Mouse (Mus musculus) G1E-ER4 (cell line): ENCODE measurements around the gene Idh3g. TPM values are rescaled to one million over a fixed set of nuclear protein-coding genes. Genes with fewer than 3 reads are reported as not detected.

ENCODE experiments used
- GATA1 ChIP-seq: IDR thresholded peaks from one replicate; pipeline ENCODE4 v1.8.0; 2012; ENCODE audit warnings: low read length, inconsistent platforms
- polyA plus RNA-seq: library from polyadenylated mRNA; stranded (reverse); fragments of >175 nt; gene quantifications from 2 replicates; pipeline ENCODE4 v1.2.3, GENCODE M21; 2012

Gene Idh3g
- 31.6 and 36.9 TPM in 2 replicates for polyA plus RNA-seq

GRCm38 (mm10) chrX:73786364-73787224, at the start of gene Idh3g, which contains the start of gene Ssr4:
Gene Idh3g (minus strand): TSS chrX:73786897.
Gene Ssr4 (plus strand): TSS chrX:73787028.
- TF ChIP-seq GATA1 = no peak

- no peak for TF ChIP-seq GATA1
Measured at GRCm38 (mm10) chrX:73835731-73836130, 49.0 kb upstream of the Idh3g start.

GRCm38 (mm10) chrX:73824185-73825151, 37.8 kb upstream of the Idh3g start, which contains the start of gene Pdzd4:
Gene Pdzd4 (minus strand): TSS chrX:73824969.
- TF ChIP-seq GATA1 = no peak

DNA sequence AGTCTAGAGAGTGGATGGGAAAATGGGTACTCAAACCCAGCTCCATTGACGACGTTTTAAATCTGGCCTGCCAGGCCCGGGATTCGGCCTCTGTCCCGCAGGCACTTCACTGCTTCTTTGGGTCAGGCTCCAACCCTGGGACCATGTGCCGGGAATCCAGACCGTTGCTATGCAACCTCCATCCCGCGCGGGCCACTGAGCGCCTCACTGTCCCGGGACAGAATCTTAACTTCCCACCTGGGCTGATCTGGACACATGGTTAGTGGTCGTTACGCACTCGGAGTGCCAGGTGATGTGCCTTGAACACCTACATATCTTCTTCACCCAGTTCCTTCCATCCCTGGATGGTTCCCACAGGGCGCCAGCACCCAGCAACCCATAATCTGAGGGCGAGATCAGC, 37.0 kb upstream of the Idh3g start:
- TF ChIP-seq GATA1 = no peak

DNA sequence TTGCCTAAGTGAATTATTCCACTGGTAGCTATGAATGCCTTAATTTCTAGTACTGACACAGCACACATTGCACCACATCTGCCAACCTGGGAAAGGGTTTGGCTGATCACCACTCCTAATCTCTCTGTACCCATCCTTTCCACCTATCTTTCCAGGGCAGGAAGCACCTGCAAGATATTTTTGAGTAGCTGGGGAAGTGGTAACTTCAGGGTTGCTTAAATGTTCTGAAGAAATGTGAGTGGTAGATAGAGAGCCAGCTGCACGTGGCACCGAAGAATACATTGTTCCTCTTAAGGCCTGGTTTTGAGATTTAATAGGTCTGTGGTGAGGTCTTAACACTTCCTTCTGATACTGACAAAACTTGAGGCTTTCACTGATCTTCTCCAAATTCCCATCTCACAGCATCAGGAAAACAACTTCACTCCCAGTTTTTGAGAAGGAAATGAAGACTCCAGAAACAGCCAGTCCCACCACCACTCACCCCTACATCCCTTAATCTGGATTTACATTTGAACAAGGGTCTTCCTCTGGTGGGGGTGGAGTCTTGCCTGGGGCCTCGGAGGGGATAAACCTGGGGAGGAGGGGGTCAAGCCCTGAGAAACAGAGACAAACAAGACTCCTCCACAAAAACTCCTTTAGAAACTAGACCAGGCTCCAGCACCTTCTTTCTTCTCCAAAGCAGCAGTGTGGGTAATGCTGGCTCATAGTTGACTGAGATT, 30.1 kb upstream of the Idh3g start:
- TF ChIP-seq GATA1 = peak; percentile 6

DNA sequence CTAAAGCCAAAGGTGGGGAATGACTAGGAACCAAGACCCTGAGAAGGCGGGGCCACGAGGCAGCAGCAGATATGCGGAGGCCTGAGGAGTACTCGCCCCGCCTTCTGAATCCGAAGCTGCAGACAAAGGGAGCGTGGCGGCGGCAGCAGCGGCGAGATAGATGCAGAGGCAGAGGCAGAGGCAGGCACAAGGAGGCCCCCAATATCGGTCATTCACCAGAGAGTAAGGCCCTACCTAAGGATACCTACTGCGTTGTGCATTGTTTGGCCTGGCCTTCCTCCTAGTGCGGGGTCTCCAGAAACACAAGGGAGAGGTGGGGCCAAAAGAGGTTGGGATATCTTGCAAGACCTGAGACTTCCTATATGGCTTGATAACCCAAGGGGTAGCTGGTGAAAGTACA, 28.4 kb upstream of the Idh3g start:
- no peak for TF ChIP-seq GATA1

- TF ChIP-seq GATA1 = no peak
Measured at GRCm38 (mm10) chrX:73805814-73806213, 19.1 kb upstream of the Idh3g start.

GRCm38 (mm10) chrX:73798502-73798901, 11.8 kb upstream of the Idh3g start:
- no peak for TF ChIP-seq GATA1

- TF ChIP-seq GATA1 = no peak
Measured at GRCm38 (mm10) chrX:73797511-73797910, 10.8 kb upstream of the Idh3g start.

DNA sequence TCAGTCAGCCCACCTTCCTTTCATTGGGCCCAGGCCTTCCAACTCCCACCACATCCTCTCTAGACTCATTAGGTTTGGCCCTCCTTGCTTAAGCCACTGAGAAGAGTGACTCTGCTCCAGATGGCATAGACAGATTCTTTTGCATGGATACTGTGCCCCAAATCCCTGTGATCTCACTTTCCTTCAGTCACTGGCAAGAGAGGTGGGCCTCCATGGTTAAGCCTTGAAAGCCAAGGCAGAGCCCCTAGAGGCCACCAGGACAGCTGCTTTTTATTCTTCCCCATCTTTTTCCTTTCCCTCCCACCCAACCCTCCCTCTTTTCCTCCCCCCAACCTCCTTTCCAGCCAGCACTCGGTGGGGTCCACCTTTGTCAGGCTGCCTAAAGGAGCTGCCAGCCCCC, 6.8 kb upstream of the Idh3g start:
- TF ChIP-seq GATA1 = no peak

GRCm38 (mm10) chrX:73793039-73793438, 6.3 kb upstream of the Idh3g start:
- no peak for TF ChIP-seq GATA1

DNA sequence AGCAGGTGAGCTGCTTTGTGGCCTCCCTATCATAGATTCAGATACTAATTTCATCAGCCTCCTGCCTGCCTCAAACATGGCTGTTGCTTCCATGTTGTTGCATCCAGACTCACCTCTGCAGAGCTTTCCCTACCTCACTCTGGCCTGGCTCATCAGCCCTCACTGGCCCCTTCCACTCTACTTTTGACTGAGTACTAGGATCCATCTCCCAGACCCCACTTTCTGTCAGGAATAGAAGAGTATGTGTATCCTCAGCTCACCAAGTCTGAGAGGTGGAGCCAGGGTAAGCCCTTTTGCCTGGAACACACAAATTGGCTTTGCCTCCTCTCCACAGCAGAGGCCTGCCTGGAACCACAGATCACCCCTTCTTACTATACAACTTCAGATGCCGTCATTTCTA, 1.8 kb upstream of the Idh3g start:
- no peak for TF ChIP-seq GATA1

- TF ChIP-seq GATA1 = no peak
Measured at GRCm38 (mm10) chrX:73787225-73787558, 495 bp upstream of the Idh3g start.

DNA sequence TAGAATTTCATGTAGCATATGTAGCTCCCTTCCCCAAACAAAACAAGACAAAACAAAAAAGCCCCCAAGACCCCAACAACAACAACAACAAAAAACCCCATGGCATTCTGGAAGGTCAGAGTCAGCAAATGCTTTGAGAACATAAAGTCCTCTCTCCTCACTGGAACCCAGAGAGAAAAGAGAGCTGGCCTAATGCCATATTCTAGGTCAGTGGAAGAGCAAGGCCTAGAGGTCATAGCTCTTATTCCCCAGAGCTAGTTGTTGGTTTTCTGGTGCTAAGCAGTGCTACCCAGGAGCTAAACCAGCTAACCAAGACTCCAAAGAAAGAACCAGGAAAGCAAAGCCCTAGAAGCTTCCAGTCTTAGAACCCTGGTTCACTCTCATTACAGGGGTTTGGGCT, 1.0 kb downstream of the Idh3g start:
- TF ChIP-seq GATA1 = no peak

GRCm38 (mm10) chrX:73782227-73782626, 4.5 kb downstream of the Idh3g start:
- no peak for TF ChIP-seq GATA1

DNA sequence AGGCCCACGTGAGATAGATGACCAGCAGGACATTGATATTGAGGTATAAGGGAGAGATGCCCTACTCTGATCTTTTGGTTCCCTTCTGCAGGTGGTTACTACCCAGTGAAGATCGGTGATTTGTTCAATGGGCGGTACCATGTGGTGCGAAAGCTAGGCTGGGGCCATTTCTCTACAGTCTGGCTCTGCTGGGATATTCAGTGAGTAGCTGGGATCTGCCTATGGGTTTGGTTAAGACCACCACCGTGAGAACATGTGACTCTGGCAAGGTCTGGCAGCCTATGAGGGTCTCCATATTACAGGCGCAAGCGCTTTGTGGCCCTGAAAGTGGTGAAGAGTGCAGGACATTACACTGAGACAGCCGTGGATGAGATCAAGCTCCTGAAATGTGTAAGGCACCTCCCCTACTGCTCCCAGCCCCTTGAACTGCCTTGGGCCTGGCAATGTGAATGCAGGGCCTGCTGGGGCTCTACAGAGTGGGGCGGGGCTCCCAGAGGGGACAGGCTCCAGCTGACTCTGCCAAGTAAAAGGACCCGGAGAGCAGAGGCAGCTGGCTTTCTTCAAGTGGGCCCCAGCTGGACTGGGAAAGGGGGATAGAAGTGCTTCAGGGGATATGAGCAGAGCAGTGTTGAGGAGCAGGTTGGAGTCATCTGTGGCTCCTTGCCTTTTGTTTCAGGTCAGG, 11.8 kb downstream of the Idh3g start:
- no peak for TF ChIP-seq GATA1
